Mouse (Mus musculus) heart, embryonic 10.5 days (tissue): Measurements from ENCODE around the gene Gm12216. TPM values are rescaled to one million over a fixed set of nuclear protein-coding genes. Genes with fewer than 3 reads are reported as not detected.
A peak's percentile ranks its signal among the peaks of the same experiment; 100 is the strongest.

ENCODE experiments used
- DNase-seq: peaks from one replicate; pipeline ENCODE4 v3.0.0-alpha.2; 2017; ENCODE audit warnings: low spot score
- H3K27ac ChIP-seq: fragments of 300-500 bp; sonication (generic); 2 replicates; pipeline ENCODE4 v1.5.1; 2016; ENCODE audit warnings: mild to moderate bottlenecking
- H3K27me3 ChIP-seq: fragments of 300-500 bp; sonication (generic); 2 replicates; pipeline ENCODE4 v1.6.1; 2016; ENCODE audit warnings: mild to moderate bottlenecking; ENCODE audit not compliant: poor library complexity, insufficient read depth, severe bottlenecking
- H3K36me3 ChIP-seq: fragments of 300-500 bp; sonication (generic); 2 replicates; pipeline ENCODE4 v1.6.1; 2016; ENCODE audit warnings: mild to moderate bottlenecking, moderate library complexity
- H3K4me1 ChIP-seq: fragments of 300-500 bp; sonication (generic); 2 replicates; pipeline ENCODE4 v1.6.1; 2016; ENCODE audit warnings: mild to moderate bottlenecking
- H3K4me3 ChIP-seq: fragments of 300-500 bp; sonication (generic); 2 replicates; pipeline ENCODE4 v1.5.1; 2016; ENCODE audit warnings: mild to moderate bottlenecking, moderate library complexity
- H3K9me3 ChIP-seq: fragments of 300-500 bp; sonication (generic); 2 replicates; pipeline ENCODE4 v1.6.1; 2016; ENCODE audit warnings: mild to moderate bottlenecking, moderate library complexity
- WGBS: fragments of 180-500 bp; shearing (Covaris S2); methylation state at CpG from one replicate; pipeline ENCODE4 v1.1.7; 2016; 5-methylcytosine and 5-hydroxymethylcytosine counted together
- polyA plus RNA-seq: library from polyadenylated mRNA; unstranded; fragments of >200 nt; fragmentation: Nextera tagmentation; extraction: Ambion mirVana; gene quantifications from 2 replicates; pipeline ENCODE4 v1.2.1, GENCODE M21; 2016

The Gm12216 gene
- polyA plus RNA-seq, 1 experiment from 2014 or later: 0.15 TPM

GRCm38 (mm10) chr11:53749716-53750352, 109.2 kb downstream of the Gm12216 start:
- no peaks in the 10 kb centered on the region for H3K36me3 ChIP-seq
- no peak overlapping the region for H3K4me3 ChIP-seq
- H3K4me1 ChIP-seq: no peaks in the 10 kb centered on the region
- H3K27ac ChIP-seq: no peak overlapping the region
- 43% methylated on average over 5 of the region's 5 CpGs for WGBS
- H3K27me3 ChIP-seq: no peaks in the 10 kb centered on the region
- H3K9me3 ChIP-seq: 0 out of 2 replicates have a peak, but pooled peaks cover 3% of the 10 kb centered on the region
- DNase-seq: no peak

GRCm38 (mm10) chr11:53749306-53749705, 109.8 kb downstream of the Gm12216 start:
- Histone ChIP-seq H3K27ac (no peak overlapping the region), H3K4me3 (no peak overlapping the region), H3K27me3 (peaks cover under 1% of the 10 kb centered on the region; the same call in 1 of the 2 replicates), H3K4me1 (no peaks in the 10 kb centered on the region), H3K9me3 (0 out of 2 replicates have a peak, but pooled peaks cover 3% of the 10 kb centered on the region), H3K36me3 (no peaks in the 10 kb centered on the region)
- WGBS: 71% methylated on average over 4 of the region's 4 CpGs
- no peak for DNase-seq

- Histone ChIP-seq H3K4me1 (no peaks in the 10 kb centered on the region), H3K36me3 (no peaks in the 10 kb centered on the region), H3K4me3 (no peak overlapping the region), H3K27me3 (peaks cover 6% of the 10 kb centered on the region; the same call in 1 of the 2 replicates), H3K9me3 (0 out of 2 replicates have a peak, but pooled peaks cover 3% of the 10 kb centered on the region), H3K27ac (no peak overlapping the region)
- DNase-seq: no peak
- 85% methylated on average over 6 of the region's 6 CpGs for WGBS
These were observed 110.4 kb downstream of the Gm12216 start for GRCm38 (mm10) chr11:53748614-53749013.

GRCm38 (mm10) chr11:53747985-53748384, 111.1 kb downstream of the Gm12216 start:
- 0 out of 2 replicates have a peak, but pooled peaks cover 2% of the 10 kb centered on the region for H3K9me3 ChIP-seq
- H3K4me3 ChIP-seq: no peak overlapping the region
- peaks cover 6% of the 10 kb centered on the region; the same call in 1 of the 2 replicates for H3K27me3 ChIP-seq
- H3K4me1 ChIP-seq: no peaks in the 10 kb centered on the region
- 85% methylated on average over 9 of the region's 9 CpGs for WGBS
- H3K36me3 ChIP-seq: no peaks in the 10 kb centered on the region
- DNase-seq: no peak
- H3K27ac ChIP-seq: no peak overlapping the region

GRCm38 (mm10) chr11:53745260-53745659, 113.8 kb downstream of the Gm12216 start:
- Histone ChIP-seq H3K36me3 (no peaks in the 10 kb centered on the region), H3K4me3 (no peak overlapping the region), H3K27ac (no peak overlapping the region), H3K4me1 (no peaks in the 10 kb centered on the region), H3K27me3 (peaks cover 6% of the 10 kb centered on the region; the same call in 1 of the 2 replicates), H3K9me3 (no peaks in the 10 kb centered on the region)
- 89% methylated on average over 2 of the region's 2 CpGs for WGBS
- no peak for DNase-seq

GRCm38 (mm10) chr11:53742353-53742752, 116.7 kb downstream of the Gm12216 start:
- DNase-seq: no peak
- 12% methylated on average over 5 of the region's 5 CpGs for WGBS
- H3K36me3 ChIP-seq: no peaks in the 10 kb centered on the region
- no peaks in the 10 kb centered on the region for H3K9me3 ChIP-seq
- no peak overlapping the region for H3K4me3 ChIP-seq
- H3K4me1 ChIP-seq: no peaks in the 10 kb centered on the region
- H3K27ac ChIP-seq: no peak overlapping the region
- H3K27me3 ChIP-seq: peaks cover 6% of the 10 kb centered on the region; the same call in 1 of the 2 replicates

GRCm38 (mm10) chr11:53737573-53737946, 121.5 kb downstream of the Gm12216 start:
- 39% methylated on average over 6 of the region's 6 CpGs for WGBS
- Histone ChIP-seq H3K4me1 (no peaks in the 10 kb centered on the region; the same call in 1 of the 2 replicates), H3K27me3 (no peaks in the 10 kb centered on the region), H3K27ac (peak overlapping the region; percentile 30; the same call in 1 of the 2 replicates), H3K36me3 (no peaks in the 10 kb centered on the region), H3K4me3 (no peak overlapping the region), H3K9me3 (no peaks in the 10 kb centered on the region)
- peak; percentile 77 for DNase-seq

- no peaks in the 10 kb centered on the region for H3K27me3 ChIP-seq
- H3K4me3 ChIP-seq: no peak overlapping the region
- 46% methylated on average over 14 of the region's 14 CpGs for WGBS
- H3K36me3 ChIP-seq: no peaks in the 10 kb centered on the region
- H3K9me3 ChIP-seq: no peaks in the 10 kb centered on the region
- peak overlapping the region; percentile 30; the same call in 1 of the 2 replicates for H3K27ac ChIP-seq
- no peaks in the 10 kb centered on the region; the same call in 1 of the 2 replicates for H3K4me1 ChIP-seq
- DNase-seq: peak; percentile 87
These were observed 122.1 kb downstream of the Gm12216 start for GRCm38 (mm10) chr11:53736771-53737572.

GRCm38 (mm10) chr11:53735682-53736245, 123.3 kb downstream of the Gm12216 start:
- WGBS: 29% methylated on average over 17 of the region's 17 CpGs
- no peaks in the 10 kb centered on the region for H3K9me3 ChIP-seq
- peak overlapping the region; percentile 38 for H3K4me3 ChIP-seq
- no peaks in the 10 kb centered on the region for H3K27me3 ChIP-seq
- DNase-seq: peak; percentile 87
- no peaks in the 10 kb centered on the region; the same call in 1 of the 2 replicates for H3K4me1 ChIP-seq
- H3K27ac ChIP-seq: no peak overlapping the region
- H3K36me3 ChIP-seq: no peaks in the 10 kb centered on the region

- Histone ChIP-seq H3K27me3 (no peaks in the 10 kb centered on the region), H3K4me3 (no peak overlapping the region), H3K27ac (no peak overlapping the region), H3K4me1 (no peaks in the 10 kb centered on the region; the same call in 1 of the 2 replicates), H3K9me3 (no peaks in the 10 kb centered on the region), H3K36me3 (no peaks in the 10 kb centered on the region)
- DNase-seq: no peak
- 66% methylated on average over 18 of the region's 18 CpGs for WGBS
These were observed 123.9 kb downstream of the Gm12216 start for GRCm38 (mm10) chr11:53734970-53735681.

GRCm38 (mm10) chr11:53734431-53734830, 124.6 kb downstream of the Gm12216 start:
- WGBS: 87% methylated on average over 2 of the region's 2 CpGs
- H3K27me3 ChIP-seq: no peaks in the 10 kb centered on the region

GRCm38 (mm10) chr11:53733824-53734223, 125.2 kb downstream of the Gm12216 start:
- no peaks in the 10 kb centered on the region for H3K27me3 ChIP-seq
- no peak overlapping the region for H3K27ac ChIP-seq
- H3K36me3 ChIP-seq: no peaks in the 10 kb centered on the region
- no peak for DNase-seq
- no peaks in the 10 kb centered on the region for H3K9me3 ChIP-seq
- H3K4me1 ChIP-seq: no peaks in the 10 kb centered on the region; the same call in 1 of the 2 replicates
- no peak overlapping the region for H3K4me3 ChIP-seq
- 78% methylated on average over 7 of the region's 7 CpGs for WGBS

More at GRCm38 (mm10) chr11:53734431-53734830, 124.6 kb downstream of the Gm12216 start:
- Histone ChIP-seq H3K4me1 (no peaks in the 10 kb centered on the region; the same call in 1 of the 2 replicates), H3K9me3 (no peaks in the 10 kb centered on the region), H3K4me3 (no peak overlapping the region), H3K27ac (no peak overlapping the region), H3K36me3 (no peaks in the 10 kb centered on the region)
- DNase-seq: no peak
